Mouse (Mus musculus) heart, adult 2 months (tissue): ENCODE measurements around the gene Ntrk2. TPM values are rescaled to one million over a fixed set of nuclear protein-coding genes. Genes with fewer than 3 reads are reported as not detected.

Experiments
- DNase-seq, 2 experiments: peaks; one replicate each; pipeline ENCODE4 v3.0.0; 2021
- H3K27ac ChIP-seq: fragments of 200-600 bp; 2 replicates; pipeline ENCODE4 v1.8.1; 2022
- H3K27me3 ChIP-seq: fragments of 200-500 bp; 2 replicates; pipeline ENCODE4 v1.6.1; 2012; ENCODE audit warnings: mild to moderate bottlenecking, low read length, inconsistent platforms, mixed read lengths; ENCODE audit not compliant: control insufficient read depth, insufficient read depth
- H3K36me3 ChIP-seq: fragments of 200-500 bp; 2 replicates; pipeline ENCODE4 v1.6.1; 2012; ENCODE audit warnings: low read length, inconsistent platforms; ENCODE audit not compliant: control insufficient read depth, insufficient read depth
- H3K4me1 ChIP-seq: fragments of 200-500 bp; 2 replicates; pipeline ENCODE4 v1.6.1; 2011; ENCODE audit warnings: low read length; ENCODE audit not compliant: control insufficient read depth, insufficient read depth
- H3K4me3 ChIP-seq: fragments of 200-600 bp; 2 replicates; pipeline ENCODE4 v1.8.1; 2022
- H3K79me2 ChIP-seq: fragments of 200-500 bp; replicated peaks from 2 replicates; pipeline ENCODE4 v1.6.1; 2012; ENCODE audit warnings: mild to moderate bottlenecking, inconsistent platforms, low read length, moderate library complexity, mixed read lengths; ENCODE audit not compliant: control insufficient read depth, insufficient read depth
- H3K9ac ChIP-seq: fragments of 200-500 bp; 2 replicates; pipeline ENCODE4 v1.6.1; 2012; ENCODE audit warnings: low read depth, mild to moderate bottlenecking, control low read depth, inconsistent platforms, low read length, mixed read lengths
- CTCF ChIP-seq: fragments of 200-600 bp; IDR thresholded peaks from 2 replicates; pipeline ENCODE4 v1.8.1; 2022; ENCODE audit warnings: antibody characterized with exemption, mild to moderate bottlenecking, moderate library complexity
- EP300 ChIP-seq: fragments of 200-500 bp; IDR thresholded peaks from 2 replicates; pipeline ENCODE4 v1.6.1; 2011; ENCODE audit warnings: low read depth, low read length, control low read depth; ENCODE audit not compliant: insufficient read depth
- POLR2A ChIP-seq: fragments of 200-500 bp; IDR thresholded peaks from 2 replicates; pipeline ENCODE4 v1.6.1; 2011; ENCODE audit warnings: mild to moderate bottlenecking, low read depth, low read length, control low read depth; ENCODE audit not compliant: insufficient read depth
- WGBS: fragments of 180-500 bp; shearing (Covaris S2); methylation state at CpG from one replicate; pipeline ENCODE4 v1.1.7; 2018; 5-methylcytosine and 5-hydroxymethylcytosine counted together
- intact Hi-C: fragments of 180-260 bp; cut with DNase I; formaldehyde crosslinking; loops from one replicate; pipeline ENCODE4 v1.15.1; 2025
- polyA plus RNA-seq: library from polyadenylated mRNA; depleted of rRNA; stranded (reverse); fragments of >200 nt; gene quantifications from 2 replicates; pipeline ENCODE4 v1.2.3, GENCODE M21; 2012
- total RNA-seq, 2 experiments: library from RNA; stranded (reverse); gene quantifications; 2 replicates each; pipeline ENCODE4 v1.2.3; 2021

Ntrk2 gene
- total and polyA plus RNA-seq, 3 experiments, result 0.91 to 4.6 (median 1.8) TPM

DNA sequence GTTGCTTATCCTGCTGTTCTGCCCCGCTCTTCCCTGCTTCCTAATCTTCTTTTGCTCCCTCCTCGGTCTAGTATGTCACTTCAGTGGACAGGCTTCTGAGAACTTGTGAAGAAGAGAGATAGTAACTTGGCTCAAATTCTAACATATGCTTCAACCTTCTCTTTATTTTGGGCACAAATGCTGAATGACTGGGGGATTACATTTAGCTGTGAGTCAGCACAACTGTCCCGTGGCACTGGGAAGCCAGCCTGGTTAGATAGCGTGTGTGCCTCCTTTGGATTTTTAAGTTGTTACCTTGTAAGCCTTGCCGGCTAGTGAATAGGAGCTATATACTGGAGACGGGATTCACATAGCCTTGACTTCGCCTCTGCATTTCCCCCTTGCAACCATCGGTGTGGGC is 79.7 kb downstream of the Ntrk2 start:
- no peaks in the 10 kb centered on the region for H3K79me2 ChIP-seq
- no peak overlapping the region for H3K9ac ChIP-seq
- no peaks in the 10 kb centered on the region for H3K4me1 ChIP-seq
- no peaks in the 10 kb centered on the region for H3K36me3 ChIP-seq
- H3K4me3 ChIP-seq, result no peak overlapping the region
- DNase-seq, result peak in 1 of 2 experiments; percentile 6
- TF ChIP-seq POLR2A, result no peak
- no peak for TF ChIP-seq EP300
- TF ChIP-seq CTCF, result no peak
- 46% methylated on average over 8 of the region's 8 CpGs for WGBS
- no peak overlapping the region for H3K27ac ChIP-seq
- intact Hi-C loops, result no loop called here
- no peaks in the 10 kb centered on the region for H3K27me3 ChIP-seq

GRCm38 (mm10) chr13:58896254-58896910 is 90.0 kb downstream of the Ntrk2 start:
- Histone ChIP-seq H3K36me3 (no peaks in the 10 kb centered on the region), H3K27me3 (no peaks in the 10 kb centered on the region), H3K9ac (no peak overlapping the region), H3K27ac (no peak overlapping the region), H3K4me1 (no peaks in the 10 kb centered on the region), H3K4me3 (no peak overlapping the region), H3K79me2 (no peaks in the 10 kb centered on the region)
- 73% methylated on average over 12 of the region's 12 CpGs for WGBS
- no peak for DNase-seq
- no peak for TF ChIP-seq EP300
- no peak for TF ChIP-seq CTCF
- no peak for TF ChIP-seq POLR2A
- intact Hi-C loops, result no loop called here

DNA sequence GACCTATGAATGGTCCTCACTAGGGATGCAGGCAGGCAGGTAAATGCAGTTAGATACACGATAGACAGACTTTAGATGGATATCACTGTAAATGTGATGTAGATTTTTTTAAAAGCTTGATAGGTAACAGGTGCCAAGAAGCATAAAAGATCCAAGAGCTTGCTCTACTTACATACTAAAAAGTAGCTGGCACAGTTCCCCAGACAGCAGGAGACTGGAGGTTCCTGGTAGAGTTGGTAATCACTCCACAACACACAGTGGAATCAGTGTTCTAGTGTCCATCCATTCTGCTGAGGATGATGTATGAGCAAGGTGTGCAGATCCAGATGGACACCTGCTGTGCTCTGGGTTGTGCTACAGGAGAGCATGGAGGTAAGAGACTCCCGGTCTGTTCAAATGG is 93.0 kb downstream of the Ntrk2 start:
- 83% methylated on average over 2 of the region's 2 CpGs for WGBS
- H3K27ac ChIP-seq, result no peak overlapping the region

GRCm38 (mm10) chr13:58902313-58902712 is 95.9 kb downstream of the Ntrk2 start:
- no peak overlapping the region for H3K4me3 ChIP-seq
- intact Hi-C loops, result no loop called here
- no peaks in the 10 kb centered on the region for H3K4me1 ChIP-seq
- H3K9ac ChIP-seq, result no peak overlapping the region
- no peaks in the 10 kb centered on the region for H3K36me3 ChIP-seq
- DNase-seq, result no peak
- no peak overlapping the region for H3K27ac ChIP-seq
- TF ChIP-seq EP300, result no peak
- no peaks in the 10 kb centered on the region for H3K79me2 ChIP-seq
- H3K27me3 ChIP-seq, result no peaks in the 10 kb centered on the region
- 71% methylated on average over 8 of the region's 8 CpGs for WGBS

More for the DNA sequence above, 93.0 kb downstream of the Ntrk2 start:
- H3K9ac ChIP-seq, result no peak overlapping the region
- H3K79me2 ChIP-seq, result no peaks in the 10 kb centered on the region
- intact Hi-C loops, result no loop called here
- H3K4me3 ChIP-seq, result no peak overlapping the region
- no peaks in the 10 kb centered on the region for H3K27me3 ChIP-seq
- H3K36me3 ChIP-seq, result no peaks in the 10 kb centered on the region
- TF ChIP-seq EP300, result no peak
- TF ChIP-seq POLR2A, result no peak
- TF ChIP-seq CTCF, result no peak
- no peaks in the 10 kb centered on the region for H3K4me1 ChIP-seq
- DNase-seq, result no peak

DNA sequence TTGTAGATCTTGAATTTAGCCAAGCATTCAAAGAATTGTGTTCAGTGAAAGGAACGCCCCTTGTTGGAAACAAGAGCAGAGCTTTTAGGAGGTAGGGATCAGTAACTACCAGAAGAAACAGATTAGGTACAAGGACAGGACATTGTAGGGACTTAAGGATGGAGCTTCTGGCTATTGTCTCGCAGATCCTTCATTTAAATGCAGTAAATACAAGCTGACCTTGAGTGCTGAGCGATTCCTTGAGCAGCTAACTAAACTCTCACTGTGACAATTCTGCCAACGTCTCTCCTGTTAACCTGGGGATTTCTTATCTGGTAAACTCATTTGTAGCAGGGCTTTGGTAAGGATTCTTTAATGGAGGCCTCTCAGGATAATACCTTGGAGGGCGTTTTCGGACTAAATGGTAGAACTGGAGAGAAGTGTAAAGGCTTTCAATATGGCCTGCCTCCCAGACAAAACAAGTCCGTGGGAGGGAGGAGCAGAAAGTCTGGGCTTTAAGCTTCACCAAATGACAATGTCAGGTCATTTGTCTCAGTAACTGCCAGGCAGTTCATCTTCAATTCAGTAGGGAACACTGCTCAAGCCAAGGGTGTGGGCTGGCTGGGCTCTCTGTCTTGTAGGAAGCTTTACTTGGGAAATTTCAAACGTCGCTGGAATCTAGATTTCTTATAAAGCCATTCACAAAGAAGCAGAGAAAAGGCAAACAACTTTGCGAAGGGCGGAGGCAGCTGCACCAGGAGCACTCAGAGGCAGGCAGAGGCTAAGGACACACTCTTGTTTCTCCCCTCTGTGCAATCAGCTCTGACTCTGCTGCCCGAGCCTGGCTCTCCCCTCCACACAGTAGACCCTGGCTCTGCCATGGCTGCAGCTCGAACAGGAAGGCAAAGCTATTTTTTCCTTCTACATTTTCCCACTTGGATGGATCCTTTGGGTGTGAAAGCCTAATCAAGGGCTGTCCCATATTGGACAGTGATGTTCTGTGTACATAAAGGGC is 98.7 kb downstream of the Ntrk2 start:
- H3K27me3 ChIP-seq, result no peaks in the 10 kb centered on the region
- no peak overlapping the region for H3K9ac ChIP-seq
- intact Hi-C loops, result no loop called here
- H3K36me3 ChIP-seq, result no peaks in the 10 kb centered on the region
- no peaks in the 10 kb centered on the region for H3K79me2 ChIP-seq
- TF ChIP-seq CTCF, result no peak
- no peak for TF ChIP-seq POLR2A
- TF ChIP-seq EP300, result no peak
- H3K4me3 ChIP-seq, result no peak overlapping the region
- 68% methylated on average over 13 of the region's 13 CpGs for WGBS
- H3K4me1 ChIP-seq, result no peaks in the 10 kb centered on the region
- H3K27ac ChIP-seq, result no peak overlapping the region
- no peak for DNase-seq

- TF ChIP-seq EP300 (no peak), CTCF (no peak), POLR2A (no peak)
- WGBS, result 86% methylated on average over 2 of the region's 2 CpGs
- no peak overlapping the region for H3K4me3 ChIP-seq
Measured at GRCm38 (mm10) chr13:58911936-58912335, 105.6 kb downstream of the Ntrk2 start.

More at GRCm38 (mm10) chr13:58911936-58912335, 105.6 kb downstream of the Ntrk2 start:
- H3K27ac ChIP-seq, result no peak overlapping the region
- no peak for DNase-seq
- intact Hi-C loops, result no loop called here
- no peaks in the 10 kb centered on the region for H3K79me2 ChIP-seq
- no peaks in the 10 kb centered on the region for H3K4me1 ChIP-seq
- no peaks in the 10 kb centered on the region for H3K27me3 ChIP-seq
- H3K36me3 ChIP-seq, result no peaks in the 10 kb centered on the region
- no peak overlapping the region for H3K9ac ChIP-seq
